Mouse (Mus musculus) bone marrow macrophage, adult 2 months (primary cell): Measurements from ENCODE around the gene Ctrb1.

Experiments used
- CTCF ChIP-seq: IDR thresholded peaks from 2 replicates; pipeline ENCODE4 v1.5.1; 2012; ENCODE audit warnings: low read depth, mild to moderate bottlenecking, low read length, moderate library complexity
- POLR2A ChIP-seq: IDR thresholded peaks from 2 replicates; pipeline ENCODE4 v1.6.1; 2012; ENCODE audit warnings: mild to moderate bottlenecking, low read depth, low read length, borderline replicate concordance

GRCm38 (mm10) chr8:111734244-111734960 lies 43.6 kb upstream of the Ctrb1 start:
- no peak for TF ChIP-seq CTCF
- no peak for TF ChIP-seq POLR2A
